Mouse (Mus musculus) right cerebral cortex, postnatal 4 days (tissue): ENCODE results near the gene Pkhd1.
"Not testable (repeated sequence)": the region's sequence is repeated elsewhere in the genome, so short reads cannot be mapped to it uniquely, and the experiment has no call there.

Experiments
- DNase-seq: peaks from one replicate; pipeline ENCODE4 v3.0.0-alpha.2; 2022

The Pkhd1 gene

DNA sequence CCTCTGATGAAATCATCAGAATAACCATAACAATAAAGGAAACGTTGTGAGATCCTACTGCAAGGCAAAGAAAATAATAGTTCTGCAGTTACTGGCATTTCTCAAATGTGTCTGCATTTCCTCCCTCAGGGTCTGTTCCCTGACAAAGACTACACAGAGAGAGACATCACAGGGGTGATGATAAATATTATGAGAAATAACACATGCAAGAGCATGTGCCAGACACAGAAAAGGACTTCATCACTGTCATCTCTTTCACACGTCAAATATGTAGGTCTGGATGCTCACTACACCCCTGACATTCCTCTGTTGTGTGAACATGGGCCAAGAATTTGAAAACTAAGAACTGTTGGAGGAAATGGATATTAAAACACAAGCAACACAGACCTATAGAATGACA is 369.7 kb downstream of the Pkhd1 start:
- no peak for DNase-seq

DNA sequence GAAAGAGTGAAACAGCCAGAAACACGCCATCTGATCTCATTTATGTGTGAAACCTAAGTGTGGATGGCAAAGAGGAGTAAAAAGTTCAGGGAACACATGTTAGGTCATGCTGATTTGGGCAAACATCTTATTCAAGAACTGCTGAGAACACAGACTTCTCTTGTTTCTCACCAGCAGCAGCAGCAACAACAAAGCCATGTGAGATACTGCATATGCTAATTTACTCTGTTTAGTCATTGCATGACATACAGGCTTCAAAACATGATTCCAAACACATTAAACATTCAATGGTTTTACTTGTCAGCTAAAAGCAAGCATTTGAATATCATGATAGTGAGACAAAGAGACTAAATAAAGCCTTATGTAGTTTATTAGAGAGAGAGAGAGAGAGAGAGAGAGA is 401.2 kb downstream of the Pkhd1 start:
- DNase-seq: no peak

DNA sequence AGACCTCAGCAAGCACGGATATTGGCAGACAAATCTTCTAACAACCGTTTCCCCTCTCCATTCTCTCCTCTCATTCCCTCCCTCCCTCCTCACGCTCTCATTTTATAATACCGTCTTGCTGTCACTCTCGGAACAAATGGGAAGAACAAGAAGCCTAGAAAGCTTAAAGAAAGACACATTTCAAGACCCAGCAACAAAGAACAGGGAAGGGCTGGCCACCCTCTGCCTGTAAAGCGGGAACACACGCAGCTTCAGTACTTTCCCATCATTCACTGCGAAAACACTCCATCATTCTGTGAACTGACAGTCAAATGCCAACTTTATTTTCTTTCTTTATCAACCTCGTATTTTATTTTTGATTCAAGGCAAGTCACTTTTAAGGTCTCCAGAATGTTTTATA is 427.4 kb downstream of the Pkhd1 start:
- DNase-seq: peak; percentile 1

DNA sequence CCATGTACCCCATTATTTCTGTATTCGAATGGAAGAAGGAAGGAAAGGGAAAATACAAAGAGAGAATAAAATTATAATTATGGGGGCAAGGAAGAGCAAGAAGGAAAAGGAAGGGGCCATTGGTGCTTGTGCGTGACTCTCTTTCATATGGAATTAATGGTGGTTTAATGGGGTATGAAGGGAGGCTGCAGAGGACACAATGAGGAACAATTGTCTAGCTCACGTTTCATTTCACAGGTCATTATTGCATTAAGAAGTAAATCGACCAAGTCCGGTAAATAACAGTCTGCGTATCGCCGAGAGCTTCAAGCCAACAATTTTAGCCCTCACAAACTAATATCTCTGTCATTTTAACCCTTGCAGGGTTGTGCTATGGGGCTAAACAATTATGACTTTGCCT is 437.7 kb downstream of the Pkhd1 start:
- no peak for DNase-seq

DNA sequence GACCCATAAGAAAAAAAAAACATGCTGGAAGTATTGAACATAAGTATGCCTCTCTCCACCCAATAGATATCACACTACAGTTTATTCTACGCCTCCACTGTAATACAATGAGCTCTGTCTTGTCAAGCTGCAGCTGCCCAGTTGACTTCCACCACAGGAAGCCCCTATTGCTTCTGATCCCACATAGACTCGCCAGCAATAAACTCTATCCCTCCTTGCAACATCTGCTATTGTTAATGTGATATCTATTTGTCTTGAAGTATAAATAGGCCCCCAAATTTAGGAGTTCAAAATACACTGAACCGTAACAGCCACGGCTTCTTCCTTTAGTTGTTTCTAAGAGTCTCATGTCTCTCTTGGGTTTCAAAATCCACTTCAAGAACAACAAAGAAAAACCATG is 446.7 kb downstream of the Pkhd1 start:
- DNase-seq: no peak

DNA sequence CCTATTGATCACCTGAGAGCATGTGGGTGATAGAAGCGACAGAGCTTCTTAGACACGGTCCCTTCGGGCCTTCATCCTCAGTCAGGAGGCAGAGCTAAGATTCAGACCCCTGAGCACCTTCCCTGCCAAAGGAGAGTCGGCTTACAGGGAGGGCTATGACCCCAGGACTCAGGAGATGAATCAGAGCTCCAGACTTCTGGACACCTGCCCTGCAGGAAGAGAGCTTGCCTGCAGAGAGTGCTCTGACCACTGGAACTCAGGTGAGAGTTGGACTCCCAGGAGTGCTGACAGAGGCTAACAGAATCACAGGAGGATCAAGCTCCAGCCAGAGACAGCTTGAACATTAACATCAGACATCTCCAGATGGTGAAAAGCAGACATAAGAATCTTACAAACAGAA is 467.2 kb downstream of the Pkhd1 start:
- DNase-seq: not testable (repeated sequence)

DNA sequence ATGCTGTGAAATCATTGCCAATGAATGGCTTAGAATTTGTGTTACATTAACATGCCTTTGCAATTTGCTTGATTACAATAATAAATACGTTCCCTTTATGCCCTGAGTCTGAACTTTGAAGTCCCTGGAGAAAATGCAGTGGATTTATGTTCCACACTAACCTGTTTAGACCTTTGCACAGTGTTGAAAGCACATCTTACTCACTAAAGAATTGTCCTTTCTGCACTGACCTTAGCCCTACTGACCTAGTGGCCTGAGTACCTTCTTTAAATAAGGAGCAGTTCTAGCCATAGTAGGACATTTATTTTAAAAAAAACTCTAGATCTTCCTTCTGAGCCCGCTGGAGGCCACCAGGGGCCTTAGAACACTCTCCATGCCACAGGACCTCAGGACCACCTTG is 467.8 kb downstream of the Pkhd1 start:
- no peak for DNase-seq

DNA sequence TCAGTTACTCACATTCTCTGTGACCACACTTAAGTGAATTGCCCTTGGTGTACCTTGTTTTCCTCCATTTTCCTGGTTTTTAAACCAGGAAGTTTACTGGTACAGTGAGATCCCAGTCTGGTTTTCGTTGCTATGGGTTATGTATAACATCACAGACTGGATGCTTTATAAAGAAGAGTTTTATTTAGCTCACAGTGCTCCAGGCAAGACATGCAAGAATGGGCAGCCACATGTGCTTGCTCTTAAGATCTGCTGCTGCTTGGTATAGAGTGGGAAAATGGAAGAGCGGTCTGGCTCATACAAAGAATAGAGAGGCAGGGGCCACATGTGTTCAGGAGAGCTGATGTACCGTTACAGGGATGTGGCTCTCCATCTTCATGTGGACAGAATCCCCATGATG is 481.7 kb downstream of the Pkhd1 start:
- no peak for DNase-seq

DNA sequence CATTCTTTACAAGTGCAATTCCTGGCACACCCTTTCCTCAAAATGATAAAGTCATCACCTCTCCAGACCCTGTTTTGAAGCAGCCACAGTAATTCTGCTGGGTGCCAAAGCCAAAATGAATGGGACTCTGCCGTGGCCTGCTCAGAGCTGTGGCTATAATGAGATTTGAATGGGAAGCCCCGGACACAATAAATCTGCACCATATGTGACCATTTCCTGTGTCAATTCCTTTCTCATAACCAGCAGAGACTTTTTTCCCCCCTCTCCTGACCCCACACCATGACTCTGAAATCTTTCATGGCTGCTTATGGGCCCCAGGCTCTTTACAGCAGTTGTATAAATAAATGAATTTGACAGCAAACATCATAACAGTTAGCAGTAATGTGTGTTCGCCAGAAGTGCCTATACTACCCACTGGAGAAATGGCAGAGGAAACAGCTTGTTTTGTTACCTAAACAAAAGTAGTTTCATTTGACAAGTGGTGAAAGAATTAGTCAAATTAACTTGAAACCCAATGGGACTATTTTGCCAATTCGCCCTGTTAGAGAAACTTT is 482.7 kb downstream of the Pkhd1 start:
- DNase-seq: no peak

DNA sequence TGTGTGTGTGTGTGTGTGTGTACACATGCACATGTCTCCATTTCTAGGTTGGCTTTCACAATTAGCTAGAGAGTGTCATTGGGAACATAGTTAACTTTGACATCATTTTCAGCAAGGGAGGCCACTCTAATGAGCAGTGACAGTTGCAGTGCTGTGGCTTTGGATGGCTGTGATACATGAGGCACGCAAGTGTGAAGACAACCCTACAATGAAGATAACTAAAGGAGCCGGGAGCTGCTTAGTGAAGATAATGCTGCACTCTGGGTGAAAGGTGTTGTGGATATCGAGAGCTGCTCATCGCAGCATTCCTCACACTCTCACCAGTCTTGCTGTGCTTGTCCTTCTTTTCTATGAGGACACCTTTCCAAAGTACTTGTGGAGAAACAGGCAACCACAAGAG is 484.2 kb downstream of the Pkhd1 start:
- no peak for DNase-seq

DNA sequence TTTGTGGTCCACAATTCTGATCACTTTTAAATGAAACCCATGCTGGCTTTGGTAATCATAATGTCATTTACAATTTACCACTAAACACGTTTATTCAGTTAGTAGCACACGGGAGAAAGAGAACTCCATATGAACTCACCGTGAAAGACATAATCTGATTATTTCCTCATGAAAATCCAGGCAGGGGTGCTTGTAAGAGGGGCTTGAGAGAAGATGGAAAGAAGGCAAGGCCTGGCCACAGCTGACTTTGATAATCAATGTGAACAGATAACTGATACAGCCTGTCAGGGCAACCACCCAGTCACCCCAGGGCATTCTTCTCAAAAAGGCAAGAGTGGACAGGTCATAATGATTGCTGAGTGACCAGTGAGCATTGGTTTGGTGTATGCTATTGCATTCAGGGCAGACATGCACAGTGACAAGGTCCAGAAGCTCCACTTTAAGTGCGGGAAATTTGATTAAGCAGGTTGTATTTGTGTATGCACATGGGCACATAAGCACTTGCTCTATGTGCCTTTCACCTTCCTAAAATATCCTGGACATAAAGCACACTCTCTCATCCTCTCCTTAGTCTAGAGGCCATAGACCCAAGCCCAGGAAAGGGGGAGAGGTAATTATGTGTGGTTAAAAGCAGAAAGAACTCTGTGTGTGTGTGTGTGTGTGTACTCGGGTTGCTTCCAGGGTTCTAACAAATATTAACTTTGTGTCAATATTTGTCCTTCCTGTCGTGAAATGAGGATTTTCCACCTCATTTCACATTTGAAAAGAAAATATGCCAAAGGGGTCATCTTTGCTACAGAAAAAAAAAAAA is 485.9 kb downstream of the Pkhd1 start:
- DNase-seq: no peak

DNA sequence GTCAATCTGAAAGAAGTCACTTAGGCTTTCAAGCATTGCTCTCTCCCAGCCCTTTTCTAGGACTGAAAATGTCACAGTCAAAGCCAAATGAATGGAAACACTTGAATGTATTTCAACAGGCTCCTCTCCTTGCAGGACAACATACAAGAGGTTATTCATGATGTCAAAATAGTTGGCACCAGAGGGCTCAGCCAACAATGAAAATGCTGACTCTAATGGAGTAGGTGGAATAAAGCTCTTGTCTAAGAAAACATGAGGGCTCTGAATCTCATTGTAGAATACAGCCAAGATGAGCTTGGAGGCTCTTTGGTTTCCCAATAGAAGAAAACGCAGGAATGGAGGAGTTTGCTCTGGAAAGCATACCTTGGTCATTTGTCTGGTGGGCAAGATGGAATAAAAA is 500.5 kb downstream of the Pkhd1 start:
- DNase-seq: no peak

DNA sequence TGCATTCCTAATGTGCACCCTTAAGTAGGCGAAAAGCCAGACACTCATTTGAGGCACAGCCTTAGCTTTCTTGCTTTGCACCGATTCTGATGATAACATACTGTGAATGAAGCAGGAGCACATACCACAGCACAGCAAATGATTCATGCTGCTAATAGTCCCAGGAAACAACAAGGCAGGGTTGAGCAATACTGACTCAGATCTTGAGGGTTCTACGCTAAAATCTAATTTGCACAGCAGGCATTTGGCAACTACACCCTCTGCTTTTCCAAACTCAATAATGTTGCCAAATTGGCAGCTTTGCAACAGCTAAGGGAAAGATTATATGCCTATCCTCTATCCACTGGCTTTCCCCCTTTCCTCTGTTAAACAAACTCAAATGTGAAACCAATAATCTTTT is 548.1 kb downstream of the Pkhd1 start:
- no peak for DNase-seq

DNA sequence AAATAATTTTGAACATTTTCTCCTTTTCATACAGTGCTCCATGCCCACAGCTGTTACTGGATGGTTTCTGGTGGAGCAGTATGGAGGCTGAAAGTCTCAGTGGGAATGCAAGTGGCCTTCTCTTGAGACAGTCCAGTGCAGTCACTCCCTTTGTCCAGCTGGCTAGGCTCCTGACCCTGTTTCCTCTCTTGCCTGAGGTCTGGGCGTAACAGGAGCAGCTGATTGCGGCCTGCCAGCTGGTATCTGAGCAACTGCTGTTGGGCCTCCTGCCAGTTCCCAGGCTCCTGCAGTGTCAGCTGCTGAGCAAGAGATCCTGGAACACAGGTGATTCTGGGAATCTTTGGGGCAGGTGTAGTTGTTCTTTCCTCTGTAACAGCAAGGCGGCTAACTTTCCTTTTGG is 559.6 kb downstream of the Pkhd1 start:
- DNase-seq: peak; percentile 6

DNA sequence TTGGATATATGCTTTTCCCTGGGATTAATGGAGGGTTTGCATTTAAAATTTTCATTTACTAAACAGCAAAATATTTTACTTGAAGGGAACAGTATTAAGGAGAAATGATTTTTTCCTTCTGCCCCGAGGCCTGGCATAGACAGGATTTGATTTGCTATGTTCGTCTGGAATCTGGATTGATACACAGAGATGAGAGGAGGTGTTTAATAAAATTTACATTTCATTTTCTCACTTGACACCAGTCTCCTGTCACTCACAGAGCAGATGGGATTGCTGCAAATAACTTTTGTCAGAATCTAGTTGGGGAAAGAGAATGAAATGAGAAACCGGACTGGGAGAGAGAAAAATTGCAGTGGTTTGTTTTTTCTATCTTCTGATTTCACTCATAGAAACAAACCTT is 578.5 kb downstream of the Pkhd1 start:
- DNase-seq: no peak

DNA sequence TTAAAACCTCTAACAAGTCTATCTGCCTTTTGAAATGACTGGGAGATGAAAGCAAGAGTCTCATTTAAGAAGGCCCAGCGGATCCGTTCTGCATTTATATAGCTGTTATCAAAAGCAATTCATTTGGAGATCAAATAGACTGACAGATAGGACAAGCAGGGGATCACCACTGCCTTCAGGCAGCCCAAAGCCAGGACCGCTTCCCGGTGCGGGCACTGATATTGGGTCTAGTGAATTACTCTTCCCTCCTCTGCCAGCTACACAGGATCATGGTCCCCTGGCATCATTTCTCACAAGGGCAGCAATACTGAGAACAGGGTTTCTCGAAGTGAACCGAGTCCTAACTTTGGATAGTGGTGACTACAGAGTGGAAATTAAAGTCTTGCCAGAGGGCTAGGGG is 582.6 kb downstream of the Pkhd1 start:
- DNase-seq: no peak

DNA sequence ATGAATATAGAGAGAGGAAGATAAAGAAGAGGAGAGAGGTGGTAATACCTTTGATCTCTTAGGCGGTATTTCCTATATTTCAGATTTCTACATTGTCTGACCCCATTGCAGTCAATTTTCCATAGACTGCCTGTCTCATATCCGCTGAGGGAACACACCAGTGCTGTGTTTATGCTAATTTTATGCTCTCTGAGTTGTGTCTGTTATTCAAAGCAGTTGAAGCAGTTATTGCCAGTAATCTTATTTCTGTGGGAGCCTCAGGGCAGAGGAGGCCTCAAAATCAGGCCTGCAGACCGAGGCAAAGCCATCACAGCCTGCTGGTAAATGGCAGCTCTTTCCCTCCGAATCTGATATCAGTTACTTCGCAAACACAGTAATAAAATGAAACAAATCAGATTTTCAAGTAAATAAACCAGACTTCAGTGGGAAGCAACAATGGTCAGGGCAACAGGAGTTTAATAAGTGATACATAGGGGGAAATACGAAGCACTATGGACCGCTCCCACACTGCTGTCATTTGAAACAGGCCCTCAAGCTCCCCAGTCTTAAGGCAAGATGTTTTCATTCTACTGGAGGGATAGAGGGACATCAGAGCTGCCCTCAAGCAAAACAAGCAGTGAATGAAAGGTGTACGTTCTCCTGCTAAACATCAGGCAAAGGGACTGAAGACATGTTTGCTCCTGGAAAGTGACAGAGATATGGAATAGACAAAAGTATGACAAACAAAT is 599.5 kb downstream of the Pkhd1 start:
- DNase-seq: no peak

DNA sequence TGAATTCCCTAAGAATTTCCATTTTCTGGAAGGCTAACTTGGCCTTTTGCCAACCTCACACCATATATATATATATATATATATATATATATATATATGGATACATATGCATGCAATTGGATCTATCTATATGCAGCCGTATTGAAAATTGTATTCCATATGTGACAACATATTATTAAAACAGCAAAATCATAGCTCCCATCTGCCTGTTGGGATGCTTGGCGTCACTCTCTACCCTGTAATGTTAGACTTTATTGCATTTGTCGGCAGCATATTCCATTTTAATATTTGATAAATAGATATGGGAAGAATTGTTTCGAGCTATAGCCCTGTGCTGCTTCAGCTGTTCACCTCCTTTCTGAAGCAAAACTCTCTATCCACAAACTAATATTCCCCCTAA is 600.2 kb downstream of the Pkhd1 start:
- no peak for DNase-seq
